Mouse (Mus musculus) liver, embryonic 14.5 days (tissue): ENCODE measurements at regions not wholly inside any gene's neighbourhood (a gene's known extent, or its start where the extent isn't known, plus 50 kb on each side); places are given as distances from the start of the nearest gene placed in this dataset.

Source experiments
- CTCF ChIP-seq: IDR thresholded peaks from 2 replicates; pipeline ENCODE4 v1.5.1; 2016; ENCODE audit warnings: antibody characterized with exemption, low read depth, control low read depth
- EP300 ChIP-seq: IDR thresholded peaks from 2 replicates; pipeline ENCODE4 v1.6.1; 2016; ENCODE audit warnings: antibody characterized with exemption, low read depth

DNA sequence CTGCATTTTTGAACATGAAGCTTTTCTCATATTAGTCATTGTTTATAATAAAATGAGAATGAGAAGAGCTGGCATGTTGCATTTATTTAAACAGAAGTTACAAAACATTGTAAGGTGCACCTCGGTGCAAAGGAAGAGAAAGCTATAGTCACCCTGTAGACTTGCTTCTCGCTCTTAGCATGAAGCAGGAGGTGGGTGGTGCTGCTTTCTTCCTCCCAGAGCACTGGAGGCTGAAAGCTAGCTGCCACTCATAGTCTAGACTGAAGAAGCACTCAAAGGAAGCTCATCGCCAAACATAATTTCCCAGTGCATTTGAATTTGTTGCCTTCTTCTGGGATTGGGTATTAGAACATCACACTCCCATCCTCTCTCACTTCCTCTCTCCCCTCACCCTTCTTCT, 114.7 kb upstream of the Ndst3 start:
- TF ChIP-seq CTCF (no peak), EP300 (no peak)
